Mouse (Mus musculus): ENCODE measurements around the gene Kcnj4. TPM values are rescaled to one million over a fixed set of nuclear protein-coding genes. Genes with fewer than 3 reads are reported as not detected.
A peak's percentile ranks its signal among the peaks of the same experiment; 100 is the strongest.

The Kcnj4 gene
- polyA plus RNA-seq, 1 experiment, result not detected

- TF ChIP-seq POLR2A (IDR thresholded peaks at IDR 0.05; ENCODE audit: borderline replicate concordance, extremely low read depth, low read depth, low read length), result no peak
- TF ChIP-seq CTCF (IDR thresholded peaks at IDR 0.05; ENCODE audit: insufficient read depth, low read length), result no peak
- DNase-seq, result no peak
- no peak overlapping the region for H3K4me3 ChIP-seq (replicated peaks; ENCODE audit: extremely low read depth, low read depth, low read length)
- H3K4me1 ChIP-seq (ENCODE audit: control insufficient read depth, insufficient read depth, low read length), result peaks cover 5% of the 10 kb centered on the region
- WGBS, result 68% methylated on average over 5 of the region's 5 CpGs
Measured at GRCm38 (mm10) chr15:79503438-79503837, 1.6 kb downstream of the Kcnj4 start.

GRCm38 (mm10) chr15:79502891-79503341 lies 2.1 kb downstream of the Kcnj4 start:
- TF ChIP-seq POLR2A (IDR thresholded peaks at IDR 0.05; ENCODE audit: borderline replicate concordance, extremely low read depth, low read depth, low read length) (no peak), CTCF (IDR thresholded peaks at IDR 0.05; ENCODE audit: insufficient read depth, low read length) (no peak)
- peaks cover 5% of the 10 kb centered on the region for H3K4me1 ChIP-seq (ENCODE audit: control insufficient read depth, insufficient read depth, low read length)
- DNase-seq, result no peak
- 15% methylated on average over 18 of the region's 18 CpGs for WGBS
- H3K4me3 ChIP-seq (replicated peaks; ENCODE audit: extremely low read depth, low read depth, low read length), result no peak overlapping the region

GRCm38 (mm10) chr15:79500110-79500509 lies 4.9 kb downstream of the Kcnj4 start:
- Histone ChIP-seq H3K4me1 (ENCODE audit: control insufficient read depth, insufficient read depth, low read length) (peaks cover 3% of the 10 kb centered on the region), H3K4me3 (replicated peaks; ENCODE audit: extremely low read depth, low read depth, low read length) (no peak overlapping the region)
- no peak for TF ChIP-seq CTCF (IDR thresholded peaks at IDR 0.05; ENCODE audit: insufficient read depth, low read length)
- TF ChIP-seq POLR2A (IDR thresholded peaks at IDR 0.05; ENCODE audit: borderline replicate concordance, extremely low read depth, low read depth, low read length), result no peak
- 76% methylated on average over 17 of the region's 17 CpGs for WGBS
- no peak for DNase-seq

- Histone ChIP-seq H3K4me1 (ENCODE audit: control insufficient read depth, insufficient read depth, low read length) (no peaks in the 10 kb centered on the region), H3K4me3 (replicated peaks; ENCODE audit: extremely low read depth, low read depth, low read length) (no peak overlapping the region)
- TF ChIP-seq POLR2A (IDR thresholded peaks at IDR 0.05; ENCODE audit: borderline replicate concordance, extremely low read depth, low read depth, low read length), result no peak
- no peak for TF ChIP-seq CTCF (IDR thresholded peaks at IDR 0.05; ENCODE audit: insufficient read depth, low read length)
- WGBS, result 36% methylated on average over 18 of the region's 18 CpGs
- no peak for DNase-seq
Measured at GRCm38 (mm10) chr15:79493527-79493926, 11.5 kb downstream of the Kcnj4 start.

GRCm38 (mm10) chr15:79489463-79489862 lies 15.6 kb downstream of the Kcnj4 start:
- no peak for DNase-seq
- WGBS, result 61% methylated on average over 11 of the region's 11 CpGs
- TF ChIP-seq CTCF (IDR thresholded peaks at IDR 0.05; ENCODE audit: insufficient read depth, low read length) (no peak), POLR2A (IDR thresholded peaks at IDR 0.05; ENCODE audit: borderline replicate concordance, extremely low read depth, low read depth, low read length) (no peak)
- Histone ChIP-seq H3K4me1 (ENCODE audit: control insufficient read depth, insufficient read depth, low read length) (no peaks in the 10 kb centered on the region), H3K4me3 (replicated peaks; ENCODE audit: extremely low read depth, low read depth, low read length) (no peak overlapping the region)

- WGBS, result 10% methylated on average over 15 of the region's 15 CpGs
Measured at GRCm38 (mm10) chr15:79481181-79481688, 23.8 kb downstream of the Kcnj4 start.

GRCm38 (mm10) chr15:79477227-79477626 lies 27.8 kb downstream of the Kcnj4 start:
- no peak for DNase-seq
- TF ChIP-seq POLR2A (IDR thresholded peaks at IDR 0.05; ENCODE audit: borderline replicate concordance, extremely low read depth, low read depth, low read length), result no peak
- TF ChIP-seq CTCF (IDR thresholded peaks at IDR 0.05; ENCODE audit: insufficient read depth, low read length), result no peak
- Histone ChIP-seq H3K4me3 (replicated peaks; ENCODE audit: extremely low read depth, low read depth, low read length) (no peak overlapping the region), H3K4me1 (ENCODE audit: control insufficient read depth, insufficient read depth, low read length) (no peaks in the 10 kb centered on the region)
- whole genome bisulfite sequencing, result 40% methylated on average over 6 of the region's 6 CpGs

More at GRCm38 (mm10) chr15:79481181-79481688, 23.8 kb downstream of the Kcnj4 start:
- no peaks in the 10 kb centered on the region for H3K4me1 ChIP-seq (ENCODE audit: control insufficient read depth, insufficient read depth, low read length)
- TF ChIP-seq CTCF (IDR thresholded peaks at IDR 0.05; ENCODE audit: insufficient read depth, low read length), result no peak
- no peak for TF ChIP-seq POLR2A (IDR thresholded peaks at IDR 0.05; ENCODE audit: borderline replicate concordance, extremely low read depth, low read depth, low read length)
- H3K4me3 ChIP-seq (replicated peaks; ENCODE audit: extremely low read depth, low read depth, low read length), result no peak overlapping the region
- peak; percentile 16 for DNase-seq

- WGBS, result 53% methylated on average over 12 of the region's 12 CpGs
Measured at GRCm38 (mm10) chr15:79473638-79474355, 31.2 kb downstream of the Kcnj4 start.

GRCm38 (mm10) chr15:79473042-79473441 lies 32.0 kb downstream of the Kcnj4 start:
- Histone ChIP-seq H3K4me3 (replicated peaks; ENCODE audit: extremely low read depth, low read depth, low read length) (no peak overlapping the region), H3K4me1 (ENCODE audit: control insufficient read depth, insufficient read depth, low read length) (no peaks in the 10 kb centered on the region)
- TF ChIP-seq POLR2A (IDR thresholded peaks at IDR 0.05; ENCODE audit: borderline replicate concordance, extremely low read depth, low read depth, low read length) (no peak), CTCF (IDR thresholded peaks at IDR 0.05; ENCODE audit: insufficient read depth, low read length) (peak; percentile 23; the same call in 1 of the 2 replicates)
- 86% methylated on average over 5 of the region's 5 CpGs for WGBS
- no peak for DNase-seq

More at GRCm38 (mm10) chr15:79473638-79474355, 31.2 kb downstream of the Kcnj4 start:
- H3K4me1 ChIP-seq (ENCODE audit: control insufficient read depth, insufficient read depth, low read length), result no peaks in the 10 kb centered on the region
- H3K4me3 ChIP-seq (replicated peaks; ENCODE audit: extremely low read depth, low read depth, low read length), result no peak overlapping the region
- no peak for DNase-seq
- TF ChIP-seq POLR2A (IDR thresholded peaks at IDR 0.05; ENCODE audit: borderline replicate concordance, extremely low read depth, low read depth, low read length) (no peak), CTCF (IDR thresholded peaks at IDR 0.05; ENCODE audit: insufficient read depth, low read length) (no peak)

- H3K4me3 ChIP-seq (replicated peaks; ENCODE audit: extremely low read depth, low read depth, low read length), result no peak overlapping the region
Measured at GRCm38 (mm10) chr15:79471095-79471494, 33.9 kb downstream of the Kcnj4 start.

More at GRCm38 (mm10) chr15:79471095-79471494, 33.9 kb downstream of the Kcnj4 start:
- 38% methylated on average over 10 of the region's 10 CpGs for WGBS
- TF ChIP-seq CTCF (IDR thresholded peaks at IDR 0.05; ENCODE audit: insufficient read depth, low read length) (no peak), POLR2A (IDR thresholded peaks at IDR 0.05; ENCODE audit: borderline replicate concordance, extremely low read depth, low read depth, low read length) (no peak)
- H3K4me1 ChIP-seq (ENCODE audit: control insufficient read depth, insufficient read depth, low read length), result no peaks in the 10 kb centered on the region; the same call in 1 of the 2 replicates
- no peak for DNase-seq
